Mouse (Mus musculus) v-Abl transformed pro-B cells (cell line): ENCODE data around the gene Ints3.

Experiments
- in situ Hi-C, 2 experiments: fragments of 400-800 bp; cut with MboI; formaldehyde crosslinking; loops; one replicate each; pipeline ENCODE4 v1.15.1; 2025; ENCODE audit not compliant: unreplicated experiment in 2 of 2

The Ints3 gene

DNA sequence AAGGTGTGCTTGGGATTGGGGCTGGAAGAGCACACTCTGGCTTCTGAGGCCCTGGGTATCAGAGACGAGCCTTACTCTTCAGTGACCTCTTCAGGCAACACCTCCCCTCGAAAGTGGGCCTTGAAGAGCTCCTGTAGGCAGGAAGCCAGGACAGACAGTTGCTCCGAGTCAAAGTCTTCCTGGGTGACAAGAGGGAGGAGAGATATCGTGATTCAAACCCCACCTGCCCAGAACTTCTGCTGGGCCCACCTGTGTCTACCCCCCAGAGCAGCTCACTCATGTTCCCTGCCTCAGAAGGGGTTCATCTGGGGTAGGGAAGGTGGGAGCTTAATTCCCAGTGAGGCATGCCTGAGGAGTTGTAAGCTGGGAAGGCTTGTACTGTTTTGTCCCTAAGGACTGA is 32.4 kb downstream of the Ints3 start:
- in situ Hi-C loops, result no loop called here

DNA sequence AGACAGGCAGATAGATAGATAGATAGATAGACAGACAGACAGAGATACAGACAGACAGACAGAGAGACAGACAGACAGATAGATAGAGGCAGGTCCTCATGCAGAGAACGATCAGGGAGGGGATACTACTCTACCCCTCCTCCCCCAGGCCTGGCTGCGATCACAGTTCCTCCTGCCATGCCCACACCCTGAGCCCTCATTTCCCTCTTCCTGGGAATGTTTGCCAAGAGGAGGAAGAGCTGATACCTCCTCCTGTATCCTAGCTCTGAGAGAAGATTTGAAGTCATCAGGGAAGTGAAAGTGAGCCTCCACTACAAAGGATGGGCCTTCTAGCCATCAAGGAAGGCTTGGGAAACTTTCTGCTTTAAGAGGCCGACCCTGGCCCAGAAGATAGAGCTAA is 37.8 kb downstream of the Ints3 start:
- in situ Hi-C loops, result no loop called here

DNA sequence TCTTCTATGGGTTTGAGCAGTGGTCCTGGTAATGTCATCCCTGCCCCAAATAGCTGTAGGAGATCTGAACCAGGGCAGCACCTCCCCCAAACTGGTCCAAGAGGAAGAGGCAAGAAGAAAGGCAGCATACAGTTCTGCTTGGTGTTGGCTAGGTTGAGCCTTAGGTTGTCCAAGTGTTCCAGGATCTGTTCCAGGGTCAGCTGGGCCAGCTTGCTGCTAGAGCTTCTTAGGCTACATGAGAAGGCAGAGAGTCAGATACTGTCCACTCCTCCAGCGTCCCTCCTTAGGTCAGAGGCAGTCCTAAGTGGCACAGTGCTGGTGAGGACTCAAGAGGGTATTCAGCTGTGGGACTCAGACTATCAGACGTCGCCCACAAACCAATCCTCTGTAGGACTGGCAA is 40.8 kb downstream of the Ints3 start:
- in situ Hi-C loops, result no loop called here

DNA sequence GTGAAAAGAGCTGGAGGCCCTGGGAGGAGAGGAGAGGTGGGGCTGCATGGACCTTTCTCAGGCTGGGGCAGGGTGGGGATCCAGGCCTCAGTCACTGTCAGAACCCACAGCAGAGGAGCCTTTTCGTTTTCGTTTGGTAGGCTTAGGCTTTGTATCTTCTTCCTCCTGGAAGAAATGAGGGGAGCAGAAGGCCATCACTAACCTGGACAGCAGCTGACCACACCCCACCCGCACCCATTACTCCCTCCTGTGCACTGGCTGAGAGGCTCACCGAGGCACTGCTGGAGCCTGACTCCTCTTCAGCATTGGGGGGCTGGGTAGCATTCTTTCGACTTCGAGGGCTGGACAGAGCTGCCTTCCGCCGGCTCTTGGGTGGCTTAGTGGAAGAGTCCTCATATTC is 41.5 kb downstream of the Ints3 start:
- in situ Hi-C loops, result no loop called here

DNA sequence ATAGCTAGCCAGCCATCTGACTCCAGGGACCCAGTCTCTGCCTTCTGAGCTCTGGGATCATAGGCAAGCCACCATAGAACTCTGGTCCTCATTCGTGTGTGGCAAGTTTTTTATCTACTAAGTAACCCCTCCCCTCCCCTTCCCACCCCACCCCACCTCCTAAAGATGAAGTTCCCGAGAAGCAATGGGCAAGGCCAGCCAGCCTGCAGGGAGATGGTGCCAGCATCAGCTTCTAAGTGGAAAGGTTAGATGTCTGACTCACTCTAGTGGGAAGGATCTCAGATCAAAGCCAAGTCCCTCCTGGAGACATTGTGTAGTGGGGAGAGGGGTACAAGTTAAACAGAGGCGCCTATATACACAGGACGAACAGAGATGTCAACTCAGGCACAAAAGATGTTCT is 42.4 kb downstream of the Ints3 start:
- in situ Hi-C loops, result no loop called here

DNA sequence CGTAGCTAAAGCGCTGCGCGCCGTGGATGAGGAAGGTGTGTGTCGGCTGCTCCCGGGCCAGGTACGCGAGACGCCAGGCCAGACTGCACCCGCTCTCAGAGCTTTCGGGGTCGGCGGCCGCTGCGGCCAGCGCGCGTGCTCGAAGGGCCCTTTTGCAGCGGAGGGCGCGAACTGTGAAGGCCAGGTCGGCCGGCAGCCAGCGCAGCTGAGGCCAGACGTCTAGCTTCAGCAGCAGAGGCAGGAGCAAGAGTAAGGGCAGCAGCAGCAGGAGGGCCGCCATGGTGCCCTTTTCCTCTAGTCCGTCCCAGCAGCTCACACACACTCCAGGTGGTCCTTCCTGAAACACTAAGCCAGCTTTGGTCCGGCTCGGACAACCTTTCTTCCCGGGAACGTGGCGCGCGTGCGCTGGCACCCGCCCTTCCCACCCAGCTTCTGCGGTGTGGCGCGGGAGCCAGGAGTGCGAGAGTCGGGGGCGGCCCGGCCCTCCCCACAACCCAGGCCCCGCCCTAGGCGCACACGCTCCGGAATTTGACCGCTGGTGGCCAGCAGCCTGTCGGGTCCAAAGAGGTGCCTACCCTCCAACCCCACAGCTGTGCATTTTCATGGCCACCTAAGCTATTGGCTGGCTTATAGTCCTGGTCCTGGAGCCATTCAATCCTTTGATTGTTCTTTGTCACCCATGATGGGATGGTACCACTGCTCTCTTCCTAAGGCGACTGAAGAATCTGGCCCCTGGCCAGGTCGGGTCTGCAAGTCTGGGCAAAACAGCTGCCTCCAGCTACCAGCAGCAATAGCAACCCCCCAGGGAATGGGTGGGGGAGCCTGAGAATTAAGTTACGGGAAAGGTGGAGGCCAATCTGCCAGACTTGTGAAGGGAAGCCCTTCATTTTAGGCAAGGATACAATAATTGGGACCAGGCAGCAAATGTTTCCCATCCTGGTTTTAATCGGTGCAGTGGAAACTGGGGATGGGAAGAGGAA is 43.6 kb downstream of the Ints3 start, which contains the start of gene Slc27a3:
Gene Slc27a3 (minus strand): TSS at position 428 of the 980 bp plus-strand sequence.
- in situ Hi-C loops, result no loop called here

DNA sequence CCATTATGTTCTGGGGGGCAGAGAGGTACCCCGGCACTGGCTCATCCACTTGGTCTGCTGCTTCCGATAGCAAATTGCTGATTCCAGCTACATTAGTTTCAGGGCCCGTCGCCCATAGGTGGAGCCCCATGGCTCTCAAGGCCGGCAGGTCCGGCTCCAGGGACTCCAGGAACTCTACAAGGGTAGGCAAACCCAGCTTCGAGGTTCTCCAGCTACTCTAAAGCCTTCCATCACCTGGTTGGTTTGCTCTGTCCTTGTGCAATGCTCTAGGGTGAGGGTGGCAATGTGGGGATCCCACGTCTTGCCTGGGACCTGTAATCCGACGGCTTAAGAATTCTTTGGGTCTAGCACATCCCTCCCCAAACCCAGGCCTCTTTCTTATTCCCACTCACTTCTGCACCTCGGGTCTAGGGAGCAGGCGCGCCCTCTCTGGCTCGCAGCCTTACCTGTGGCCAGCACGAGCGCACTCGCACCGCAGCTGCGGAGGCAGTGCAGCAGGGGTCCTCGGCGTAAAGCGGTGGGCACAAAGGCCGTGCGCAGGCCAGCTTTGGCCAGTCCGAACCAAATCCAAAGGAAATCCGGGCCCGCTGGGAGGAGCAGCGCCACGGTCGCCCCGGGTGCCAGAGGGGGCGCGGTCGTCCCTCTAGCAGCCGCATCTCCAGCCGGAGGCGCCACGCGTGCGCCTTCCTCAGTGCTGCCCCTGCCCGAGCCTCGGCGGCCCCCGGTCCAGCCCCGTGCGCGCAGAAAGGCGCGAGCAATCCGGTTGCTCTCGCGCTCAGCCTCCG is 44.5 kb downstream of the Ints3 start:
- in situ Hi-C loops, result no loop called here

DNA sequence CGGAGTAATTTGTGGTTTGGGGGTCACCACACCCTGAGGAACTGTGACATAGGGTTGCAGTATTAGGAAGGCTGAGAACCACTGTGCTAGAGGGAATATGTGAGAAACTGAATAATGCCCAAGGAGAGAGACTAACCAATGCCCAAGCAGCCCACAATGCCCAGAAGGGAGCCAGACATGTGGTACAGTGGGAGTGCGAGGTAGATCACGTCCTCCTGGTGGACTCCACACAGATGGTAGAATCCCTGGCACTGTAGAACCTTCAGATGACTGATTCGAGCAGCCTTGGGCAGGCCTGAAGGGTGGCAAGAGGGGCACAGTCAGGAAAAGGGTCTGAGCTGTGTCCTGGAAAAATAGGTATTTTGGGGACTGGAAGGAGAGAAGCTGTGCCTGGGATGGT is 45.2 kb downstream of the Ints3 start:
- in situ Hi-C loops, result no loop called here

DNA sequence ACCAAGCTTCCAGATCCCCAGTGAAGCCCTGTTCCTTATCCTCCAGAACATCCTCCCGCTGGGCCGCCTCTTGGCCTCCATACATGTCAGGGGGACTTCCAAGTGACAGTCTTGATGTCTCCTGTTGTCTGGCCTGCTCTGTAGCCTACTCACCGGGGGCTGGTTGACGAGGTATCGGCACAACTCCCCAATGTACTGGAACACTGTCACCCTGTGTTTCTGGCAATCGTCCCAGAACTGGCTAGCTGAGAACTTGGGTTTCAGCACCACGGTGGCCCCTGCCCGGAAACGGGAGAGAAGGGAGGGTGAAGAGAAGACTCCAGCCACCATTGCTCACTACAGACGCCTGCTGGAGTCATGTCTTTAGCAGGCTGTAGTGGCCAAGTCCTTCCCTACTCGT is 45.9 kb downstream of the Ints3 start:
- in situ Hi-C loops, result no loop called here

DNA sequence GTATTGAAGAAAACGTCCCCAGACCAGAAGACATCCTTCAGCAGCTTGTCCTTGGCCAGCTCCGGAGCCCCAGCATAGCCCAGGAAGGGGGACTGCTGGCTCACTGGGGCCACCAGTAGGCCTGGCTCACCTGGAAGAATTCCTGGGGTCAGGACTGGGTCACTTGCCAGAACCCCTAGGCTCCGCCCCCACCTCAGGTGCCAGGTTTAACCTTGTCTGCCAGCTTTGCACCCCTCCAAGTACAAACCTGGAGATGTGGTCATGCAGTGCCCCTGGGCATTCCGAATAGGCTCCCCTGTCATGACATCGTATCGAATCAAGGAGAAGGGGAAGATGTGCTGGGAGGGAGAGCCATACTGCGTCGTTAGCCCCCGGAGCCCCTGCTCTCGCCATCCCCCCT is 46.6 kb downstream of the Ints3 start:
- in situ Hi-C loops, result no loop called here

DNA sequence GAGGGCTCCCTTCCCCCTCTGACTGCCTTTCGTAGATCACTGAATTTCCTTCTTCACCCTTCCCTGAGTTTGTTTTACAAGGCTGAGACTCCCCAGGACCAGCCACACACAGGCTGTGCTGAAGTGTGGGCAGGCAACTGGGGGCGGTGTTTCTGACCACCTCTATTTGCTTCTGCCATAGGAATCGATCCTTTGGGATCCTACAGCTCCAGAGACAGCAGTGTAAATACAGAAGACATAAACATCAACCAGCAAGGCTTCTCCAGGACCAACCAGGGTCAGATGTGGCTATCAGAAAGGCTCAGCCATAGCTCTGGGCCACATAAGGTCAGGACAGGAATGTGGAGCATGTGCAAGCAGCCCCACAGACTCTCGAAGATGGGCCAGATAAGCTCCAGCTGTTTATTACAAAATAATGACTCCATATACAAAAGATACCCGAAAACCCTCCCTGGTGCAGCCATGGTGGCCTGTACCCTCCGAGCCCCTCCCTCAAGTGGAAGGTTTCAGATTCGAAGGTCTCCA is 48.5 kb downstream of the Ints3 start:
- in situ Hi-C loops, result no loop called here

DNA sequence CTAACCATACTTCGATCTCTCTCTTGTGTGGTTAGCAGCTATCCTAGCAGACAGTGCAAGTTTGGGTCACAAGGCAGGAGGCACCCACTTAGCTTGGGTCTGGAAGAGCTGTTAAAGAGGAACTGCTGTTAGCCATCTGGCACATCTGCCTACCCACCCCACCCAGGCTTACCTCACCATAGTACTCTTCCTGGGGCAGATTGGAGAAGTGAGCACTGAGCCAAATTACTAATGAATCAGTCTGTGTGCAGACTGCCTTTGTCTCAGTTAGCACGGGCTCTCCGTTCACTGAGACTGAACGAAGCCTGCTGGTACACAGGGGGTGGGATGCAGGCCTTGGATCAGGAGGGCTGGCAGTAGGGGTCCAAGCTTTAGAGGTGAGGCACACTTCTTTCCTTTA is 49.7 kb downstream of the Ints3 start:
- in situ Hi-C loops, result no loop called here

DNA sequence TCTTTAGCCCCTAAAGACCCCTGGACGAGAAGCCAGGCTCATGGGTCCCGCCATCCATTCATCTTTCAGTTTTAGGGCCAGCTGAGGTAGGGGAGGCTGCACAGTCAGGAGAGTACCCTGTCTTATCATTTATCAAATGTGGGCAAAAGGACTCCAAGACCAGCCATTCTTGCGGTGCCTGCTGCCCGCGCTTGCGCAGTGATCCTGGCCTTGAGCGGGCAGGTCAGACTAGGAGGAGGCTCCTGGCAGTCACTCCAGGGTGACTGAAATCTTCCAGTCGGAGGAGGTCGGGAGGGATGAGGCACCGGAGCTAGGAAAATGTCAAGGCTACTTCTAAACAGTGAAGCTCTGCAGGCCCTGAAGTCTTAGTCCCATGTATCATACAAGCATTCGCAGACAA is 51.7 kb downstream of the Ints3 start:
- in situ Hi-C loops, result no loop called here

DNA sequence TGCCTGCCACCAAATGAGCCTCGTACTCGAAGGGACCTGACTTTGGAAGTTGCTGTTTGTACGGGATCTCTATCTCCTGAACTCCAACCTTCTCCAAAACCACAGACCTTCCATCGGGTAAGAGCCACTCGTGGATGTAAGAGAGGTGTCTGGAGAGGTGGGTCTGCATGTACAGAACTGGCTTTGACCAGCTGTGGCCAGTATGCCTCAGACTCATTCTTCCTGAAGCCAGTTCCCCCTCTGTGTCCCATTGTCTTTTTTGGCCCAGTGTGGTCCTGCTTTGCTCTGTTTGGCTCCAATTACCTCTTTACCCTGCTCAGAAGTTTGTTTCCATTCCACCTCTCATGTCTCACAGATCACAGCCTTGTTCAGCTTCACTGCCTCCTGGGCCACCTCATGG is 54.9 kb downstream of the Ints3 start:
- in situ Hi-C loops, result loop anchor here in 1 of 2 experiments (10.0 kb wide), 1 partner anchor 94 kb away; no protein-coding TSS in a partner anchor

DNA sequence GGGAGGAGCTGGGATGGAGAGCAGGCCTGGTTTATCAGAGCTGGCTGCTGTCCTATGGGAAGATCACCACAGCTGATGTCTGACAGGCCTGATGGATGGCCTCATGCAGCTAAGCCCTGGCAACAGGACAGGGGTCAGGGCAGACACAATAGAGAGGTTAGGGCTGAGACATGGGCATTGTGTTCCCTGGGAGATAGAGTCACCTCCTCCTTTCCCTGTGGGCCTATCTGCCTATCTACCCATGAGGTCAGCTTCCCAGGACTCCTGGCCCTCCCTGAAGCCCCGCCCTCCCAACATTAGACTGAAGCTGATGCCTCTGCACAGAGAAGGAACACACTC is 57.2 kb downstream of the Ints3 start:
- in situ Hi-C loops, result loop anchor here in 1 of 2 experiments (10.0 kb wide), 1 partner anchor 91 kb away; no protein-coding TSS in a partner anchor

DNA sequence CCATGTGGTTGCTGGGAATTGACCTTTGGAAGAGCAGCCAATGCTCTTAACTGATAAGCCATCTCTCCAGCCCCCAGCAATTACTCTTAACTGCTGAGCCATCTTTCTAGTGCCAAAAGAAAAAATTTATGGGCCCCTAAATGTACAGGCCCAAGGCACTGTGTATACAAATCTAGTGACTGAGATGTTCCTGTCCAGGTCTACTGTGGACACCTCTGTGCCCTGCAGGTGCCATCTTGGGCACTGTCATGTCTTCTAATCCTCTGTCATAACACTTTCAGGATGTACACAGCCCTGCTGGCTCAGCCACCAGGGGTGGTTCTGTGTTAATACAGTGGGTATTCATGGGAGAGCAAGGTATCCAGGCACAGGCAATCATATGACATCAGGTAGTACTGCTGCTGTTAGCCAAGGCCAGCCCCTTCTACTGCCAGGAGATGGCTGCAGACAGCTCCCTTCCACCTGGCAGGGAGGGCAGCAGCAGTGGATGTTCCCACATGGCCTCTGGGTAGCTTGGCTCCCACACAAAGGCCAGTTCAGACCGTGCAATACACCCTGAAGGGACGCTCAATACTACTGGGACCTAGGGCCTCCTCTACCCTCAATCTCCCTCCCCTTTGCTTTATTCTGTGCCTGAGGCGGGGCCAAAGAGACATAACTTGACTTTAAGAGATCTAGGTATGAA is 57.7 kb downstream of the Ints3 start:
- in situ Hi-C loops, result loop anchor here in 1 of 2 experiments (10.0 kb wide), 1 partner anchor 91 kb away; no protein-coding TSS in a partner anchor

DNA sequence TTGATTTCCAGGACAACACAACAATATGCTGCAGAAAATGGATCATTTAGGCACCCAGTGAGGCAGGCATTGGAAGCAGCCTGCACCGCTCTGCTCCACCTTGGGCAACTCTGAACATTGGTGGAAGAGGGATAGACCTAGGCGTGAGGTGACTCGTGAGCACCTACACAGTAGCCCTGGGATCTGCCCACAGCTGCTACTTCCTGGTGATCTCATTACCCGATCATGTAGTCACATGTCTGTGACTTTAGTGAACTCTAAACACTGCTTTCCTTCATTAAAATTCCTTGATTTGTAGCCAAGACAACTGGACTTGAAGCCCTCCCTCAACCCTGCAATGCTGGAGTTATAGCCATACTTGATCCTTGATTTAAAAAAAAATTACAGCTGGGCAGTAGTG is 59.1 kb downstream of the Ints3 start:
- in situ Hi-C loops, result loop anchor here (5.0 to 10.0 kb wide), 2 partner anchors 90 to 152 kb away; no protein-coding TSS in a partner anchor

DNA sequence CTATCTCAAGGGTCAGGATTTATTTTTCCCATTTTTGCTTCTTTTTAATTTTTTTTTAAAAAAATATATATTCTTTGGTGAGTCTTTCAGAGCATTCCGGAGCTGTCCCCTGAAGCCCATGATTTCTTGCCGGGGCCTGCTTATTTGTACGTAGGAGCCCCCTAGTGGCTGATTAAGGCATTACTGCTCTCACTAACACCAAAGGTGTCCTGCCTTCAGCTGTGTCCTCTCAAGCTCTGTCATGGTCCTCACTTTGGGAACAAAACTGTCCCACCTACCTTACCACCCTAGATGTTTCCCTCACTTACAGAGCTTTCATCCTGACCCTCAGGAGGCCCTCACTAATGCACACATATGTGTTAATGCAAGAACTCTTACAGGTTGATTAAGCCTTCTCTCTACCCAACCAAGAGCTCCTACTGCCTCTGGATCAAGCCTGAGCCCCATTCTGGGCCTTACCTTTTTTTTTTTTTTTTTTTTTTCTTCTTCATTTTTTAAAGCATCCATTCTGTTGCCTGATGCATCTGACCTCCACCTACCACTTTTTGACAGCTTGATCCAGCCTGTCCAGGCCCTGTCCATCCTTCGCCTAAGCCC is 59.9 kb downstream of the Ints3 start:
- in situ Hi-C loops, result loop anchor here (5.0 to 10.0 kb wide), 2 partner anchors 89 to 151 kb away; no protein-coding TSS in a partner anchor

DNA sequence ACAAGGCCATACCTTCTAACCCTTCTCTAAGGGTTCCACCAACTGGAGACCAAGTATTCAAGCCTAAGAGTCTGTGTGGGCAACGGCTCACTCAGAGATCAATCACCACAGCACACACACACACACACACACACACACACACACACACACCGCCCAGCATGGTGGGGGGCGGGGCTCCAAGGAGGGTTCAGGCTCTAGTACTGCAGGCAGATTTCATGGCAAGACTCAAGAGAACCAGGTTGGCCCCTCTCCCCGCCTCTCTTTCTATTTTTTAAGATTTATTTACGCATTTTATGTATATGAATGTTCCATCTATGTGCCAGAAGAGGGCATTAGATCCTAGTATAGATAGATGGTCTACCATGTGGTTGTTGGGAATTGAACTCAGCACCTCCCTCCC is 60.6 kb downstream of the Ints3 start:
- in situ Hi-C loops, result loop anchor here (5.0 to 10.0 kb wide), 2 partner anchors 88 to 151 kb away; no protein-coding TSS in a partner anchor

DNA sequence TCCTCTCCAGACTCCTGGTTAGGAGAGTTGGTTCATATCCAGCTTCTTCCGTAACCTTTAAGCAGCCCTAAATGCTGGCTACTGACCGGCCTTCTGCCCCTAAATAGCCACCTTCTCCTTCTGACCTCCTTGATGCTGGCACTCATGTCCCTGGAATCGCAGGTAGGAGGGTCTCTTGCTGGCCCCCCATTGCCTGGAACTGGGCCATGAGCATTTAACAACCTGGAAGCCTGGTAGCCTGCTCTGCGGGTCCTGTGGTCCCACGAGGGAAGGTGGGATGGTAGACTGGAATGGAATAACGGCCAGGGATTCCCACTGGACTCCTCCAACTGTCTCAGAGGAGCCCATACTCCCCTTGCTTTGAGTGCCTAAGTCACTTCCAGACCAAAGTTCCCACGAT is 61.6 kb downstream of the Ints3 start:
- in situ Hi-C loops, result loop anchor here (5.0 to 10.0 kb wide), 2 partner anchors 87 to 150 kb away; no protein-coding TSS in a partner anchor
